ENCODE assay signal across 23 mouse cellular contexts in the genomic region with DNA sequence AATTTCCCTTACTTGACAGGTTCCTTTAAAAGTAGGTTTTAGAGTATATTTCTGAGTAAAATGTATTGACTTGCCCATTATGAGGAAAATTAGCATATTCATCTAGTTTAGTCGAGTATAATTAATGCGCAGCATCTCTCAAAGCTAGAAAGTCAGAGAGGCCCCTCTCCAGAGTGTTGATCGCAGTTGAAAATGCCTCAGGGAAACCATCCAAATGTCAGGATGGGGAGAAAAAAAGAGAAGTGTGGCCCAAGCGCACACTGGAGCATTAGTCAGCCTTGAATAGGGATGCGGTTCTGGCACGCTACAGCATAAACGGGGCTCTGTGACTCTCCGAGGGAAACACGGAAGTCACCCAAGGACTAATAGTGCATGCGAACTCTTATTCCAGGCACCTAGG. TPM values are rescaled to one million over a fixed set of nuclear protein-coding genes. Genes with fewer than 3 reads are reported as not detected.
DNase-seq lines count a peak whose midpoint lies in the region; ATAC-seq and TF ChIP-seq lines count a peak whose summit lies in the region.
"Had no signal": no experiment of that assay in that cellular context is flagged by ENCODE, and none has a peak within 500 bp of the region (broad histone marks: within the 10 kb centered on the region; RNA-seq: fewer than 3 reads in every experiment).

No protein-coding gene starts in this region.

- H3K36me3 ChIP-seq in forebrain, embryonic 14.5 days (ENCODE audit: control insufficient read depth, insufficient read depth, low read length) = no peaks in the 10 kb centered on the region
- H3K36me3 ChIP-seq in forebrain, embryonic 11.5 days (ENCODE audit: control insufficient read depth, insufficient read depth, low read length) = no peaks in the 10 kb centered on the region
- no peaks in the 10 kb centered on the region for H3K36me3 ChIP-seq in hindbrain, embryonic 16.5 days (ENCODE audit: control insufficient read depth, insufficient read depth, low read length)
- H3K36me3 ChIP-seq in hindbrain, postnatal 0 days (ENCODE audit: insufficient read depth, low read length) = no peaks in the 10 kb centered on the region
- H3K36me3 ChIP-seq: heart, embryonic 10.5 days; heart, embryonic 13.5 days; hindbrain, embryonic 12.5 days had no signal

- no peaks in the 10 kb centered on the region for H3K9me3 ChIP-seq in forebrain, embryonic 14.5 days (replicated peaks; ENCODE audit: control insufficient read depth, low read length)
- H3K9me3 ChIP-seq in forebrain, embryonic 11.5 days (ENCODE audit: control insufficient read depth, low read length) = no peaks in the 10 kb centered on the region
- H3K9me3 ChIP-seq in hindbrain, embryonic 16.5 days (ENCODE audit: control insufficient read depth, low read length) = no peaks in the 10 kb centered on the region
- no peaks in the 10 kb centered on the region for H3K9me3 ChIP-seq in hindbrain, postnatal 0 days (ENCODE audit: low read length)
- H3K9me3 ChIP-seq: G1E; heart, embryonic 10.5 days; heart, embryonic 13.5 days; hindbrain, embryonic 12.5 days had no signal

- peaks cover 9% of the 10 kb centered on the region; the same call in 1 of the 2 replicates for H3K27me3 ChIP-seq in forebrain, embryonic 14.5 days (replicated peaks; ENCODE audit: control insufficient read depth, insufficient read depth, low read length)
- H3K27me3 ChIP-seq in forebrain, embryonic 11.5 days (ENCODE audit: control insufficient read depth, insufficient read depth, low read length) = no peaks in the 10 kb centered on the region; the same call in 1 of the 2 replicates
- no peaks in the 10 kb centered on the region for H3K27me3 ChIP-seq in hindbrain, embryonic 16.5 days (replicated peaks; ENCODE audit: control insufficient read depth, insufficient read depth, low read length)
- no peaks in the 10 kb centered on the region for H3K27me3 ChIP-seq in hindbrain, postnatal 0 days (ENCODE audit: insufficient read depth, low read length)
- H3K27me3 ChIP-seq: CH12.LX; heart, embryonic 13.5 days; hindbrain, embryonic 12.5 days; Patski had no signal

- peak; percentile 46 for DNase-seq in forebrain, embryonic 14.5 days (ENCODE audit: low spot score)
- no peak for DNase-seq in forebrain, embryonic 11.5 days (ENCODE audit: low spot score)
- no peak for DNase-seq in hindbrain, postnatal 0 days (ENCODE audit: low spot score)
- DNase-seq in spleen, adult 12 weeks (ENCODE audit: low spot score) = no peak
- DNase-seq: adrenal gland, postnatal 10 days; B cell, adult 2 months; cerebellum, adult 11-12 months; cerebellum, adult 8-10 months; cerebellum, postnatal 10 days; gastrocnemius, postnatal 25 days; heart, adult 2 months; heart, postnatal 14 days; heart, postnatal 4 days; kidney, adult 2 months had no signal

- no peak overlapping the region for H3K9ac ChIP-seq in forebrain, embryonic 14.5 days (ENCODE audit: low read length)
- no peak overlapping the region for H3K9ac ChIP-seq in forebrain, embryonic 11.5 days (ENCODE audit: low read length)
- no peak overlapping the region for H3K9ac ChIP-seq in hindbrain, embryonic 16.5 days (ENCODE audit: low read depth, low read length)
- H3K9ac ChIP-seq in hindbrain, postnatal 0 days (replicated peaks; ENCODE audit: low read length) = no peak overlapping the region
- H3K9ac ChIP-seq: heart, embryonic 13.5 days; hindbrain, embryonic 12.5 days had no signal

- no peak overlapping the region for H3K4me2 ChIP-seq in forebrain, embryonic 14.5 days (ENCODE audit: low read length)
- H3K4me2 ChIP-seq in forebrain, embryonic 11.5 days (ENCODE audit: low read depth, low read length, severe bottlenecking) = no peak overlapping the region
- H3K4me2 ChIP-seq in hindbrain, embryonic 16.5 days (ENCODE audit: low read length) = no peak overlapping the region
- H3K4me2 ChIP-seq in hindbrain, postnatal 0 days (ENCODE audit: low read depth, low read length) = no peak overlapping the region
- H3K4me2 ChIP-seq: hindbrain, embryonic 12.5 days had no signal

- TF ChIP-seq CTCF in hindbrain, postnatal 0 days (IDR thresholded peaks at IDR 0.05; ENCODE audit: low read depth) = no peak

- no peak overlapping the region for H3K4me3 ChIP-seq in forebrain, embryonic 14.5 days (ENCODE audit: low read depth, low read length)
- H3K4me3 ChIP-seq in forebrain, embryonic 11.5 days (ENCODE audit: low read depth, low read length) = no peak overlapping the region
- H3K4me3 ChIP-seq in hindbrain, embryonic 16.5 days (ENCODE audit: low read length) = no peak overlapping the region
- H3K4me3 ChIP-seq in hindbrain, postnatal 0 days (ENCODE audit: low read length) = no peak overlapping the region
- H3K4me3 ChIP-seq: heart, embryonic 13.5 days; hindbrain, embryonic 12.5 days had no signal

- WGBS in forebrain, embryonic 14.5 days = 65% methylated on average over 10 of the region's 10 CpGs
- 91% methylated on average over 10 of the region's 10 CpGs for whole genome bisulfite sequencing in forebrain, embryonic 11.5 days
- 64% methylated on average over 10 of the region's 10 CpGs for WGBS in hindbrain, embryonic 16.5 days
- 65% methylated on average over 10 of the region's 10 CpGs for WGBS in hindbrain, postnatal 0 days

- peaks cover 23% of the 10 kb centered on the region for H3K4me1 ChIP-seq in forebrain, embryonic 14.5 days (ENCODE audit: control insufficient read depth, insufficient read depth, low read length)
- H3K4me1 ChIP-seq in forebrain, embryonic 11.5 days (replicated peaks; ENCODE audit: control insufficient read depth, insufficient read depth, low read length) = no peaks in the 10 kb centered on the region; the same call in 1 of the 2 replicates
- H3K4me1 ChIP-seq in hindbrain, embryonic 16.5 days (ENCODE audit: control insufficient read depth, insufficient read depth, low read depth, low read length) = peaks cover 25% of the 10 kb centered on the region
- peaks cover 9% of the 10 kb centered on the region for H3K4me1 ChIP-seq in hindbrain, postnatal 0 days (ENCODE audit: insufficient read depth, low read length)

- ATAC-seq in forebrain, embryonic 14.5 days = peak; percentile 15; the same call in 1 of the 2 replicates
- no peak for ATAC-seq in forebrain, embryonic 11.5 days (replicated peaks; ENCODE audit: low FRiP score)
- ATAC-seq in hindbrain, embryonic 16.5 days = 0 out of 2 replicates have a peak, but pooled peaks have one; percentile 10
- ATAC-seq in hindbrain, postnatal 0 days = no peak
- ATAC-seq in granulocyte monocyte progenitor cell, adult 5-6 weeks (replicated peaks; ENCODE audit: poor library complexity, severe bottlenecking) = 0 out of 2 replicates have a peak, but pooled peaks have one; percentile 14
- ATAC-seq: intestine, postnatal 0 days; Patski had no signal

- H3K27ac ChIP-seq in forebrain, embryonic 14.5 days (ENCODE audit: low read depth, low read length) = 0 out of 2 replicates have a peak overlapping the region, but pooled peaks have one; percentile 41
- H3K27ac ChIP-seq in forebrain, embryonic 11.5 days (ENCODE audit: low read depth, low read length) = no peak overlapping the region
- no peak overlapping the region for H3K27ac ChIP-seq in hindbrain, embryonic 16.5 days (ENCODE audit: low read depth, low read length)
- no peak overlapping the region for H3K27ac ChIP-seq in hindbrain, postnatal 0 days
- H3K27ac ChIP-seq: heart, adult 2 months; hindbrain, embryonic 12.5 days had no signal

RNA-seq across cellular contexts. Expression of a gene that starts 20.6 kb away (rescaled TPM):
- 27.0 and 32.6 TPM in 2 replicates for polyA plus RNA-seq in forebrain, embryonic 14.5 days (2014; fragmentation: Nextera tagmentation; extraction: Ambion mirVana)
- polyA plus RNA-seq in forebrain, embryonic 11.5 days (2014; fragmentation: Nextera tagmentation; extraction: Ambion mirVana) = 20.9 and 22.9 TPM in 2 replicates
- 52.2 and 60.5 TPM in 2 replicates for polyA plus RNA-seq in hindbrain, embryonic 16.5 days (2015; fragmentation: Nextera tagmentation; extraction: Ambion mirVana)
- 48.0 and 58.1 TPM in 2 replicates for total RNA-seq in hindbrain, postnatal 0 days (2014; rRNA removed)
- 31.2 and 31.8 TPM in 2 replicates for polyA plus RNA-seq in hindbrain, postnatal 0 days (2015; fragmentation: Nextera tagmentation; extraction: Ambion mirVana)
- 140 and 178 TPM in 2 replicates for total RNA-seq in granulocyte monocyte progenitor cell, adult 5-6 weeks (2014; fragmentation: Nextera tagmentation)
- total RNA-seq in granulocyte monocyte progenitor cell, adult 5-6 weeks (2017) = 111 and 120 TPM in 2 replicates

Comparison
In these comparisons a context has a peak if more than half of its experiments do, and no peak if none do; other contexts are left out.
1. ATAC-seq: peak in forebrain, embryonic 14.5 days (single experiment), hindbrain, embryonic 16.5 days (single experiment) and granulocyte monocyte progenitor cell, adult 5-6 weeks (single experiment); none in forebrain, embryonic 11.5 days (single experiment) and hindbrain, postnatal 0 days (single experiment).